Mouse (Mus musculus) macrophage (primary cell): ENCODE data around the gene Abhd16b. TPM values are rescaled to one million over a fixed set of nuclear protein-coding genes. Genes with fewer than 3 reads are reported as not detected.
A peak's percentile ranks its signal among the peaks of the same experiment; 100 is the strongest.

ENCODE experiments used
- H3K27ac ChIP-seq: fragments of 350-480 bp; formaldehyde crosslinking; 2 replicates; pipeline ENCODE4 v1.9.0; 2021
- H3K36me3 ChIP-seq: fragments of 350-480 bp; formaldehyde crosslinking; 2 replicates; pipeline ENCODE4 v1.9.0; 2021; ENCODE audit errors: inconsistent target
- H3K4me3 ChIP-seq: fragments of 350-480 bp; formaldehyde crosslinking; 2 replicates; pipeline ENCODE4 v1.9.0; 2021; ENCODE audit errors: inconsistent target
- H3K79me2 ChIP-seq: fragments of 350-480 bp; formaldehyde crosslinking; 2 replicates; pipeline ENCODE4 v1.9.0; 2021; ENCODE audit errors: inconsistent target
- WGBS: methylation state at CpG from one replicate; pipeline ENCODE4 v1.1.7; 2026; ENCODE audit warnings: inconsistent platforms; ENCODE audit not compliant: missing documents; 5-methylcytosine and 5-hydroxymethylcytosine counted together
- polyA plus RNA-seq: library from polyadenylated mRNA; stranded (reverse); fragments of 250-400 nt; gene quantifications from 3 replicates; pipeline ENCODE4 v1.2.4, GENCODE M21; 2018; ENCODE audit warnings: inconsistent platforms

The Abhd16b gene
- polyA plus RNA-seq, 1 experiment from 2014 or later: not detected

- peak overlapping the region; percentile 79 for H3K27ac ChIP-seq
- H3K79me2 ChIP-seq: peaks cover 93% of the 10 kb centered on the region
- H3K36me3 ChIP-seq: no peaks in the 10 kb centered on the region; the same call in 1 of the 2 replicates
- H3K4me3 ChIP-seq: no peak overlapping the region
- 39% methylated on average over 2 of the region's 2 CpGs for WGBS
These were observed 44.5 kb downstream of the Abhd16b start for GRCm38 (mm10) chr2:181537444-181538047.

- Histone ChIP-seq H3K4me3 (no peak overlapping the region), H3K79me2 (peaks cover 99% of the 10 kb centered on the region), H3K27ac (peak overlapping the region; percentile 28), H3K36me3 (peaks cover 7% of the 10 kb centered on the region)
- 36% methylated on average over 6 of the region's 6 CpGs for WGBS
These were observed 48.9 kb downstream of the Abhd16b start for GRCm38 (mm10) chr2:181541761-181542380.

Other genes starting within 250 kb of the Abhd16b start
- gene Gmeb2, start 205.2 kb upstream of the Abhd16b start, polyA plus RNA-seq: 8.9 to 11.2 TPM (median 10.8 TPM) in 3 replicates
- not detected in 3 replicates for gene Stmn3, start 178.7 kb upstream of the Abhd16b start, polyA plus RNA-seq
- 4.9 to 9.2 TPM (median 5.3 TPM) in 3 replicates for gene Rtel1, start 173.5 kb upstream of the Abhd16b start, polyA plus RNA-seq
- 13.7 to 17.8 TPM (median 17.3 TPM) in 3 replicates for gene Zgpat, start 128.3 kb upstream of the Abhd16b start, polyA plus RNA-seq
- gene Arfrp1, start 127.8 kb upstream of the Abhd16b start, polyA plus RNA-seq: 21.9 to 23.2 TPM (median 22.5 TPM) in 3 replicates
- 2.9 to 8.2 TPM (median 3.7 TPM) in 3 replicates for gene Lime1, start 113.1 kb upstream of the Abhd16b start, polyA plus RNA-seq
- gene Zbtb46, start 33.8 kb upstream of the Abhd16b start, polyA plus RNA-seq: 0.09 to 0.23 TPM (median 0.21 TPM) in 3 replicates
- 36.4 to 66.4 TPM (median 47.0 TPM) in 3 replicates for gene Tpd52l2, start 3.9 kb downstream of the Abhd16b start, polyA plus RNA-seq
- gene Dnajc5, start 27.3 kb downstream of the Abhd16b start, polyA plus RNA-seq: 50.7 to 68.7 TPM (median 60.0 TPM) in 3 replicates
- 32.9 to 57.2 TPM (median 33.9 TPM) in 3 replicates for gene Uckl1, start 91.7 kb downstream of the Abhd16b start, polyA plus RNA-seq
- 34.2 to 55.4 TPM (median 34.6 TPM) in 3 replicates for gene Prpf6, start 98.7 kb downstream of the Abhd16b start, polyA plus RNA-seq
- 6.0 to 12.6 TPM (median 6.7 TPM) in 3 replicates for gene Zfp512b, start 99.6 kb downstream of the Abhd16b start, polyA plus RNA-seq
- 2.1 to 3.8 TPM (median 2.8 TPM) in 3 replicates for gene Samd10, start 106.0 kb downstream of the Abhd16b start, polyA plus RNA-seq
- gene Gm29797, start 163.8 kb downstream of the Abhd16b start, polyA plus RNA-seq: not detected in 3 replicates
- 0.15 TPM in 1 of 3 replicates, not detected in the others for gene Sox18, start 178.4 kb downstream of the Abhd16b start, polyA plus RNA-seq
- gene Tcea2, start 187.1 kb downstream of the Abhd16b start, polyA plus RNA-seq: 1.5 to 3.2 TPM (median 1.9 TPM) in 3 replicates
- gene Rgs19, start 200.8 kb downstream of the Abhd16b start, polyA plus RNA-seq: 74.5 to 107 TPM (median 89.4 TPM) in 3 replicates
- gene Lkaaear1, start 205.2 kb downstream of the Abhd16b start, polyA plus RNA-seq: not detected in 3 replicates
- gene Oprl1, start 221.8 kb downstream of the Abhd16b start, polyA plus RNA-seq: 0.12 TPM in 1 of 3 replicates, not detected in the others